Mouse (Mus musculus) frontal cortex, adult 2 months (tissue): ENCODE measurements around the gene Wipi1. TPM values are rescaled to one million over a fixed set of nuclear protein-coding genes. Genes with fewer than 3 reads are reported as not detected.

ENCODE experiments used
- DNase-seq, 2 experiments: peaks; one replicate each; pipeline ENCODE4 v3.0.0; 2022; ENCODE audit warnings: low spot score in 1 of 2; ENCODE audit errors: extremely low spot score in 1 of 2
- polyA plus RNA-seq: library from polyadenylated mRNA; depleted of rRNA; stranded (reverse); fragments of >200 nt; gene quantifications from 2 replicates; pipeline ENCODE4 v1.2.3, GENCODE M21; 2012

Gene Wipi1
- polyA plus RNA-seq, 1 experiment = 18.6 TPM

DNA sequence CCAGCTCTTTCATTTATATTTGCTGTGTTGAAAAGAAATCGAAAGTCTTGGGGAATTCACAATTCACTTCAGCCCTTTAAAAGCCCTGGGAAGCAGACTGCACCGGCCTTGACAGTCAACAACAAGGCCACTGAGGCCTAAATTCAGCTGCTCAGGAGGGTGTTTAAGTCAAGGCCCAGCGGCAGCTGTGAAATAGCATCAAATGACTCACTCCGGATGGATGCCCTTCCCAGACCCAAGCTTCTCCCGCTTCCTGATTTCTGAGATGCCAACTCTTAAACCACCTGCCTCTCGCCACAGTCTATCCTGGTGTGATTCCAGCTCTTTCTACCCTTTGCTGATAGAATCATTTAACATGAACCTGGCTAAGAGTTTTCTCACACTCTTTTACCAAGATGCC is 8.6 kb upstream of the Wipi1 start:
- no peak for DNase-seq

DNA sequence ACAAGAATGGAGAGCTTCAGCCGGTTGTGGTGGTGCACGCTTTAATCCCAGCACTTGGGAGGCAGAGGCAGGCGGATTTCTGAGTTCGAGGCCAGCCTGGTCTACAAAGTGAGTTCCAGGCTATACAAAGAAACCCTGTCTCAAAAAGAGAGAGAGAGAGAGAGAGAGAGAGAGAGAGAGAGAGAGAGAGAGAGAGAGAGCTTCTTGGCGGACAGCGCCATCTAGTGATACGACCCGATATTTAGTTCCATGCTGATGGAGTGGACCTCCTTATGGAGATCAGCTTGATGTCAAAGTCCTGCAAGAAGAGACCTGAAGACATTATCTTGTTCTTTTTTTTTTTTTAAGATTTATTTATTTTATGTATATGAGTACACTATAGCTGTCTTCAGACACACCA is 7.3 kb upstream of the Wipi1 start:
- peak in 1 of 2 experiments; percentile 77 for DNase-seq

DNA sequence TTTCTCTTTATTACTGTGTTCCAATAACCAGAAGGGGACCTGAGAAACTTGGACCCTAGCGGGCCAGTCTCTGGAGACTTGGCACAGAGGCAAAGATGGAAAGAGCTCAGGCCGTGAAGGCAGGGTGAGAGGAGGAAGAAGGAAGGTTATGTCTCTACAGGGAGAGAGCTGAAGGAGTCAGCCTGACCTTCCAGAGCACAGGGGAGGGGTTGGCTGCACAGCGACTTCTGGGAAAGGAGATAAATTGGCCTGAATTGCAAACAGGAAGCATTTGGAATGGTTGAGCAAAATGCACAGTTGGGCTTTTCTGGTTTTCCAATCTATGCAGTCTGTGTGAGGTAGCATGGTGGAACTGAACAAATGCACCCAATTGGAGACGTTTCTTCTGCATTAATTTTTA is 5.0 kb upstream of the Wipi1 start:
- no peak for DNase-seq

DNA sequence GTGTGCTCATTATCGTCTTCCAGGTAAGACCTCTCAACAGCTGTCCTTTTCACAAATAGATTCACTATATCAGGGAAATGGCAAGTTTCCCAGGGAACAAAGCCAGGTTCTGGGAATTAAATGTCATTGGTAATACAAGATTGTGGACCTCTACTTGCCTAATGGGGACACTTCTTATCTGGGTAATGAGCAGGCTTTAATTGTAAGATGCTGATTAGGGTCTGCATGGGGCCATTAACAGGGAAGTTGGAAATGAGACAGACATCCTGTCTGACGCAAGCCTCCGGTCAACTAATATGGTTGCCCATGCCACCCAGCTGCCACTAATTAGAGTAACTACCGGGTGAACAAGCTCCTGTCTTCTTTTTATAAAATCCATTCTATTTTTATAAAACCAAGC is 4.6 kb upstream of the Wipi1 start:
- DNase-seq = no peak

DNA sequence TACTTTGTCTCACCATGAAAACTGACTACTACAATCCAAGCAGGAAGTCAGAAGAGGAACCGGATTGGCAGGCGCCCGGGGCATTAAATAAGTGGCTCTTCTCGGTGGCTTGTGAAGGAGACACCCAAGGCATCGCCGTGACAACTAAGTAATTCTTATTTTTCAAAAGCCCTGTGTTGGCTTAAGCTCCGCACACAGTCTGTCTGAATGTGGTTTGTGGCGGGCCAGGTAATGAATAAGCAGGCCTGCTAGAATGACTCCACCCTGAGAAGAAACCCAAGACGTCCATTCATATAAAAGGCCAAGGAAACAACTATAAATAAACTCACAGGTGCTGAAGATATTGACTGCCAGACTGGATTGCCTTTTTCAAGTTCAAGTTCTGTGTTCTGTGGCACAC is 3.5 kb upstream of the Wipi1 start:
- no peak for DNase-seq

DNA sequence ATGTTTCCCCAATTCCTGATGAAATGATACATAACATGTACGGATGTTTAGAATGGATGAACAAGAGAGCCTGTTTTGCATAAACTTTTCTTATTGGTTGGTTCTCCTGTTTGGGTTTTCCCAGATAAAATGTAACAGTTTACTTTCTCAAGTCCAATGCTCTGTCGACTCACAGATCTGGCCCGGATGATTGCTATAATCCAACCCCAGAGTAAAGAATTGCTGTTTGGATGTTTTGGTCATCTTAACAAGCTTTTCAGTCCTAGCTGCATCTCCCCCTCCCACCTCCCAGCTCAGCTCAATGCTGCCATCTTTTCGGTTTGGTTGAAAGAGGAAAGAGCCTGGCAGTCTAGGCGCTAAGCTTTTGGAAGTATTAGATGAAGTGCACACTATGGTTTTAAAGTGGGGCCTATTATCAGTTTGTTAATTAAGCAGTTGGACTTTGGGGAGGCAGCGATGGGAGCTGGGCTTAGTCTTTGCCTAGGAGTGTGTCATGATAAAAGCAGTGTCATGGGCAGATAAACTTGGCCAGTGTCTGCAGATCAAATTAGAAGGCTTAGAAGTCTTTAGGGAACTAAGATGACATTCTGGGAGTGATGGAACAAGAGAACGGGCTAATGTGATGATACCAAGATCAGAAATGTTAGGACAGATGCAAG is 1.2 kb upstream of the Wipi1 start:
- no peak for DNase-seq

DNA sequence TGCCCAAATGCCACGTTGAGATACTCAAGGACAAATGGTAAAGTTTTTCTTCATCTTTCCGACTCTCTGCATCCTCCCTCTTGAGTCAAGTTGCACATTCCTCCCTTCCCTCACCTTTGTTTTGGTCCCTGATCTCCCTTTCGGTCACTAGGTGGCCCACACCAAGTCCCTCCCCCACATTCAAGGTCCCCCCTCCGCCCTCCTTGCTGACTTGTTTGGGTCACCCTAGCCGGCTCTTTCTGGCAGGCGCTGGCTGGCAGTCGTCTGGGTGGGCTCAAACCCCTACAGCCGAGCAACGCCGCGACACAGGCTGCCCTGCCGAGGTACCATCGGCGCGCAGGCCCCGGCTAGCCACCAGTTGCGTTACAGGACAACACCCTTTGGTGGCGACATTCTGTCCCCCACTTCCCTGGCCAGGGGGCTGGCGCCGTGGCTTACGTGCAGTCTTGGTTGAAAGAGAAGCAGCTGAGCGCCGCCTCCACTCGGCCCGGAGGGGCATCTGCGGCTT is 918 bp downstream of the Wipi1 start:
- no peak for DNase-seq

DNA sequence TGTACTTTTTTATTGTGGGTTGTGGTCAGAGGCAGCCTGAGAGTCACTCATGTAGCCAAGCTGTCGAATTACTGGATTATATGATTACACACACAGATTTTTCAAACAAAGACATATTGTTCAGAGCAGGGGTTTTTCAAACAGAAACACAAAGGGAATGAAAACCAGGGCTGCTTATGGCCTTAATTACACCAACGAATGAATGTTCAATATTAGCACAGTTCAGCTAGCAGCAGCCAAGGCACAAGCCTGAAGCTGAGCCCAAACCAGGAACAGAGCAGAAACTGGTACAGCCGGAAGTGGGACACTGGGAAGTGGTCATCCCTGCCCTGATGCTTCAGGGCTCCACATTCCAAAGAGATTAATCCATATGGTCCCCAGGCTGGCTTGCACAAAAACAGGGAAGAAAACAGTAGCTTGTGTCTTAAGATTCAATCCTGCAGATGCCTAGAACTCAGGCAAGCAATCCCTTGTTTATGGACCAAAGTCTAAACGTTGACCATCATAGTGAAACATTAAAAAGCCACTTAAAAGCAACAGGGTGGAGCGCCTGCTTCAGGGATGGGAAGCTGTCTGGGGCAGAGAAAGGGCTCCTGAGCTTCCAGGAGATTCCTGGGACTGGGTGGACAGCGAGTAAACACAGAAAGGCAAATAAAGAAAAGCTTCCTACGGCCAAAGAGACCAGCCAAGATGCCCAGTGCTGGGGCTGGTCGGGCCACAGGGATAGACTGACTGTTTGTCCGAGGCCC is 1.5 kb downstream of the Wipi1 start:
- no peak for DNase-seq

DNA sequence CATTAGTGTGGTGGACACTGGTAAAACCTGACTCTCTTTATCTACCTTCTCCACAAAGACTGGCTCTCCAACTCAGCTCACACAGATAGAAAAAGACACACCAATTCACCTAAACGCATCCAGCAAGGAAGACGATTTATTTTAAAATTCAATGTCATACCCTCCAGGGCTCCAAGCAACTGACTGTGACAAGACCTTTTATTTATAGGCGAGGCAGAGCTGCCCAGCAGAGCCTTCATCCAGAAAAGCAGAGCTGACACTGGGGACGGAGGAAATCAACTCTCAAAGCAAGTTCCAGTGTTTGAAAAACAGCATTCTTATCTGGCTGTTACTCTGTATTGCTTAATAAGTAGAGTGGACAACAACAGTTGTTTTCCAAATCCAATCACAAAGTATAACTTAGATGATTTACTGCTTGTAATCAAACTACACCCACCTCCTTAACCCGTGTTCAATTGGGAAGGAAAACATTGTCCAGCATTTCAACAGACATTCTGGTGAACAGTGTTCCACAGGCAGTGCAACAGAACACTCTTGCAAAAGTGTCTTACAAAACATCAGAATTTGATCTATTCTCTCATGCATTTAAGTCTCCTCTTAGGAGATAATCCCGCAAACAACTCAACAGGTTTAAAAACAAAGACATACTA is 2.7 kb downstream of the Wipi1 start:
- no peak for DNase-seq

DNA sequence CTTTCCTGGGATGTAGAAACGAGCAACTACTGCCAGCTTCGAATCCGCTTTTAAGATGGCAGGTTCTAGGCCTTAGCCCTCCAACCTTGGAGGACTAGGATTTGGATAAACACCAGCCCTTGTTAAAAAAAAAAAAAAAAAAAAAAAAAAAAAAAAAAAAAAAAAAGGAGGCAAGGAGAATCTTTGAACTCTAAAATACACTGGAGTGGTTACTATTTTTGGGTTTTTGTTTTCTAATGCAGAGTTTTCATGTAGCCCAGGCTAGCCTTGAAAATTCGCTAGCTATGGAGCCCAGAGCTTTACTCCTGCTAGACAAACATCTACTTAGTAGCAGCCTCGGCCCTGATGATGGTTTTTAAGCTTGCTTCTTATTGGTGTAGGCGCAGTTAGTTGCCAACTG is 4.2 kb downstream of the Wipi1 start:
- no peak for DNase-seq

DNA sequence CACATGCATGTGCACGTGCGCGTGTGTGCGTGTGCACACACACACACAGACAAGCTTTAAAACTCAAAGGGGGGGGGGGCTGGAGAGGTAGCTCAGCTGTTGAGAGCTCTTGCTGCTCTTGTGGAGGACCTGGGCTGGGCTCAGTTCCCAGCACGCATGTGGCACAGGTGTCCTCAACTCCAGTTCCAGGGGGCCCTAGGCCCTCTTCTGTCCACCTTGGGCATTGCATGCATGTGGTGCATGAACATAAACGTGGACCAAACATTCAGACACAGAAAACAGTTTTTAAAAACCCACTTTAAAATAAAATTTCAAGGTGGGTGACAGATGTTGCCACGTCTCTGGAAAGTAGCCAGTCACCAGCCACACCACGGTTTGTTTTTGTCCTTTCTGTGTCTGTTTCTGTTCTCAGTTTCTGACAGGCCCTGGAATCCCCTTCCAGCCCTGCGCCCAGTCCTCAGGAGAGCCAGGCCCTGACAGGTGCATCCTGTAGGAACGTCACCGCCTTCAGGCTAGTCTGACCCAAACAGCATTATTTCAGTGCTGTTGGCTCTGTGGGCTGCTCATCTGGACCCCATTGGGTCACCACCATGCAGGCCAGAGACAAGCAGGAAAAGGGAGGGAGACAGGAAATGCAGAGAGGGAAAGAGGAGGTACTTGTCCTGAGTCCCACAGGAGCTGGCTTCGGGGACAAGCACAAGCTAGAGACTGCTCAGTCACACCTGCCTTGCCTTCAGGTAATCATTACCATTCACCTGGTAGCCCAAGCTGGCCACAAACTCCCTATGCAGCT is 12.8 kb downstream of the Wipi1 start:
- no peak for DNase-seq

DNA sequence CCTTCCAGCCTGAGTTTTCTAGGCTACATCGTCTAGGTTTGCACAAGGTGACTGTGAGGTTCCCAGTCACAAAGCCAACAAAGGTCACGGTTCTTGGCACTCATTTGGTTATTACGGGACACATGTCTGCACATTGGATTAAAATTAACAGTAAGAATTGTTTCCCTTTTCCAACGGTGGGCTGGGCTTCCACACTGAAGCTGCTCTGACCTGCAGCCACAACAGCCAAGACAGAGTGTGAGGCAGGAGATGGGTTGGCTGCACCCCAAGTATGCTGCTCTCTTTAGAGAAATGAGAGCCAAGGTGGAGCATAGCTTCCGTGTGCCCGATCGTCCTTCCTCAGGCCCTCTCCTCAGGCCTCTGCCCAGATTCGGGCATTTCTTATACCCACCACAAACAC is 17.0 kb downstream of the Wipi1 start:
- DNase-seq = no peak

DNA sequence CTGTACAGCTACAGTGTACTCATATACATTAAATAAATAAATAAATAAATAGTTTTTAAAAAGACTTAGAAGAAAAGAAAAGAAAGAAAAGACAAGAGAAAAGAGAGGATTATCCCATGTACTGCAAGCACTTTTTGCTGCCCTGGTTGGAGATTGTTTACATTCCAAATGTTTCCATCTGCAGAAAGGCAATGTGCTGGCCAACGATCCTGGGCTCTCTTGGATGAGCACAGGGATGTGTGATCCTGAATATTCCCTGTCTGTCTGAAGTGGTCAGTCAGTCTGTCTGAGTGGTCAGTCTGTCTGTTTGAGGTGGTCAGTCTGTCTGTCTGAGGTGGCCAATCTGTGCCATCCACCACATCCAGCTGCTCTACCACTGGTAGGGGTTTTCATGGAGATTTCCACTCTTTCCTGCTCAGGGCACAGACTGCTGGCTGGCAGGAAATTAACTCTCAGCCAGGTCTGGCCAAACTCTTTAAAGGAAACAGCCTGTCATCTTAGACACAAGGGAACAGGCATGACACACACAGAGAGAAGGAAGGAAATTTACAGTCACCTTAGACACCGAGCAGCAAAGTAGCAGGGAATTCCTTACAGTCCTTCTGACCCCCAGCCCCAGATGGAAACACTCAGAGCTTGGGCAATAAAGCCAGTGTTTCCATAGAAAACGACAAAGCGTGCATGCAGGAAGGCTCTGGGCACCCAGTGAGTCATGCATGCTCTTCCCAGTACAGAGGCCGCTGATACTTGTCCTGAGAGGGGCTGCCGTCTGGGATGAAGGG is 18.4 kb downstream of the Wipi1 start:
- DNase-seq = no peak

DNA sequence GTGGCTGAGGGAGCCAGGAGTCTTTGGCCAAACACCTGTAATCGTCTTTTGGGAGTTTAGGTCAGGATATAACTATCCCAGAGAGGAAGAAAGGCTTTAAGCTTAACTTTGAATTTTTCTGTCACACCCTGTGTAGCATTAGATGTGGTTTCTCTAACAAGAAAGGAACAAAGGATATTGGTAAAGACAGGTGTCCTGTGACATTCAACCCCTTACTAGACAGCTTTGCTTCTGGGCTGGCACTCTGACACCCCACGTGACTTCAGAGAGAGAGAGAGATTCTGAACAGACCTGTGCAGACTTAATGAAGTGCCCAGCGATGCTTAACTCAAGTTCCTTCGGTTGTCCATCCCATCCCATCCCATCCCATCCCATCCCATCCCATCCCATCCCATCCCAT is 20.3 kb downstream of the Wipi1 start:
- no peak for DNase-seq

DNA sequence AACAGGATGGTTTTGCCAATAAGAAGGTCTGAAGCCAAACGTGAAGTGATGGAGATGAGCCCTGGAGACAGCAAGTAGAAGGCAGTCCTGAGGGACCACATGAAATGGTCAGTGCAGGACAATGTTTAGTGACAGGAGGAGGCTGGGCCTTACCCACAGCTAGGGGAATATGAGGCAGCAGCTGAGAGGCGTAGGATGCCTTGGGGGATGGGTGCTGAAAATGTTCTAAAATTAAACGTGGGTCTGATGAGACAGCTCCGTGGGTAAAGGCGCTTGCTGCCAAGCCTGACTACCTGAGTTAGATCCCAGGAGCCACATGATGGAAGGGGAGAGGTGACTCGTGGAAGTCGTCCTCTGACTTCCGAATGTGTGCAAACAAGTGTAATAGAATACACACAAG is 21.8 kb downstream of the Wipi1 start:
- DNase-seq = peak in 1 of 2 experiments; percentile 68

DNA sequence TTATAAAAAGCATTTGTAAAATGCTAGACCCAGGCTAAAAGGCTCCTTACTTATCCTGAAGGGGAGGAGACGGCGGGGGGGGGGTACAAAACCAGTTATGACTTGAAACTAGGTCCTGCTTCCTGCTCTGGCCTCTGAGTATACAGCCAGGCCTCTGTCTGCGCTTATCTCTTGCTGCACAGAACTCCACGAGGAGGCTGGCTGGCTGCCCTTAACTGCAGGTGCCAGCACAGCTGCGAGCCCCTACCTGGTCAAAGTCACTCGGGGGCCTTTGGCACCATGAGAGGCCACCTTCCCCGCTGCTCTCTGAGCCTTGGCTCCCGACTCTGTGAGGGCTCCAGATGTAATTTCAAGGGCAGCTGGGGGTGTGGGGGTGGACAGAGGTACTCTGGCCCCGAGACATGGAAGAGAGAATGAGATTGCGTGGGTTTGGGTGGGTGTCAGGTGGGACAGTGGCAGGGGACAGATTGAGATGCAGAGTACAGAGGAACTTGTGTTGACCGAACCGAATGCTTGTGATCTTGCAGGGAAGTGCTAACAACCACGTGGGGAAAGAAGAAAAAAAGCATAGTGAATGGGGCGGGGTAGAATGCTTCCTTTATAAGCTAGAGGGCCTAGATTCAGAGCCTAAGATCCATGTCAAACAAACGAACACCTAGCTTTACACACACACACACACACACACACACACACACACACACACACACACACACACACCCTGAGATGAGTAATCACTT is 24.0 kb downstream of the Wipi1 start:
- no peak for DNase-seq

DNA sequence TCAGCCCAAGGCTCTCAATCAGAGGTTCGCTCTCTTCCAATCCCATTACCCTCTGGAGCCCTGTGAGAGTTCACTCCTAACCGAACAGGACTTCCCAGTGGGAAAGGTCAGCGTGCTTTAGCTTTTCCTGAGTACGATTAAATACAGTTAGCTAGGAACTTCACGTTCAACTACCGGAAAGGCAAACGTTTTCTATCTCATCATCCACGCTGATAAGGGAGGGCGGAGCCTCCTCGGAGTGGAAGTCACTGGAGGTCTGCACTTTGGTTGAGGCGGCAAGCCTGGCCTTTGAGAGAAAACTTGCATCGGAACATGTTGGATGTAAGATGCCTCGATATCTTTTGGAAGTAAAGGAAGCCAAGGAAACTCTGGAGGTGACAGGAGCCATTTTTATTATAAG is 24.7 kb downstream of the Wipi1 start:
- no peak for DNase-seq

DNA sequence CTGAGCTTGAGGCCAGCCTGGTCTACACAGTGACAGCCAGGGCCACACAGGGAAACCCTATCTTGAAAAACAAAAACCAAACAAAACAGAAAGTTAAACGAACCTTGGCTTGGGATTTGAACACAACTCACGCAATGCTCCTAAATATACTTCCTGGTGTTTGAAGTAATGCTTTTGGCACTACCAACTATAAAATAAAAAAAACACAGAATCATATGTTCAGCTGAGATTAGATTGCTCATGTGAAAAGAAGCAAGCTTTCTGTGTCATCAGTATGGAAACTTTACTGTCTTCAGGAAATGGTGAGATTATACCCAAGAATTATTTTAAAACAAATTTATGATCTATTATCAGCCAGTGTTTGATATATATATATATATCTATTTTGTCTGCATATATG is 25.3 kb downstream of the Wipi1 start:
- DNase-seq = no peak

DNA sequence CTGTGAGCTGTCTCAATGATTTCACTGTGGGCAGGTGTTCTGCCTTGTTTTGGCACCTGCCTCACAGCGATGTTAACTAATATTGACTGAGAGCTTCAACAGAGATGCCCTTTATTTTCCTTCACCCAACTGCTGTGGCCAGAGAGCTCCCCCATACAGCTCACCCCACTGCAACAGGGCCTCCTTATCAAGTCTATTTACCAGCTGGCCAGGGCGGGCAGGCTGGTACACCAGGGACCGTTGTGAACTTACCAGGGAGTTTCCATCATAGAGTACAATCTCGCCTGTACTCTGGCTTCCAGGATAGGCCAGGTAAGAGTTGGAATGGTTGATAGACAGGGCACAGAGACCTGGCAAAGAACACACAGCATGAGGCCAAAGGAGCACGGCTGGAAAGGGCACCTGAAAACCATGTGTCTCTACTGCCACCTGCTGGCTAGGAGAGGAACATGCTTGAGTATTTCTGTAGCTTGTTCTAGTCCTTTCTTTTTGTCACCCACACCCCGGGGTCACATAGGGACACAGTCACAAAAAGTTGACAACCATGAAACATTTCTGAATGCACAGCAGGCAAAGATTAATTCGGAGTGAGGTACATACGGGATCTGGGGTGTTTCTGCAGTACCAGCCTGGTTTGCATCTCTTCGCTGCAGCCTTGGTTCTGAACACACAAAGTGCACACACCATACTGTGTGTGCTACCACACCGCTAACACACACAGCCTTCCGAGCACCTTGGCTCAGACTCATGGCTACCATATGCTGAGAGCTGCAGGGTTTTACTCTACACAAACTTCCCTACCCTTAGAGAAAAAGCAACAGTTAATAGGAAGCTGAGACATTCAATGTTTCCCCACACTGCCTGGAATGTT is 26.7 kb downstream of the Wipi1 start:
- DNase-seq = peak; percentile 38 to 85
